ENCODE assay signal across 14 mouse cellular contexts in genomic region chr11:117940881-117941280, GRCm38 (mm10). TPM values are rescaled to one million over a fixed set of nuclear protein-coding genes. Genes with fewer than 3 reads are reported as not detected.
DNase-seq lines count a peak whose midpoint lies in the region; ATAC-seq lines count a peak whose summit lies in the region.
"Had no signal": no experiment of that assay in that cellular context is flagged by ENCODE, and none has a peak within 500 bp of the region (broad histone marks: within the 10 kb centered on the region; RNA-seq: fewer than 3 reads in every experiment).

No protein-coding gene starts in this region.

- peaks cover 48% of the 10 kb centered on the region for H3K27me3 ChIP-seq in midbrain, embryonic 12.5 days
- H3K27me3 ChIP-seq in midbrain, embryonic 11.5 days (ENCODE audit: control insufficient read depth, insufficient read depth, low read length): no peaks in the 10 kb centered on the region
- no peaks in the 10 kb centered on the region for H3K27me3 ChIP-seq in midbrain, embryonic 14.5 days (ENCODE audit: control insufficient read depth, insufficient read depth, low read length)
- H3K27me3 ChIP-seq: heart, embryonic 12.5 days had no signal

- no peak overlapping the region for H3K4me3 ChIP-seq in midbrain, embryonic 12.5 days
- H3K4me3 ChIP-seq in midbrain, embryonic 11.5 days (ENCODE audit: low read depth, low read length): no peak overlapping the region
- no peak overlapping the region for H3K4me3 ChIP-seq in midbrain, embryonic 14.5 days (replicated peaks; ENCODE audit: low read depth, low read length)
- H3K4me3 ChIP-seq: heart, embryonic 12.5 days; limb, embryonic 13.5 days had no signal

- no peak overlapping the region for H3K9ac ChIP-seq in midbrain, embryonic 12.5 days (replicated peaks)
- no peak overlapping the region for H3K9ac ChIP-seq in midbrain, embryonic 11.5 days (ENCODE audit: low read length)
- no peak overlapping the region for H3K9ac ChIP-seq in midbrain, embryonic 14.5 days (replicated peaks; ENCODE audit: low read length)
- H3K9ac ChIP-seq: heart, embryonic 12.5 days; limb, embryonic 13.5 days had no signal

- peaks cover 47% of the 10 kb centered on the region for H3K4me1 ChIP-seq in midbrain, embryonic 12.5 days
- peaks cover 34% of the 10 kb centered on the region for H3K4me1 ChIP-seq in midbrain, embryonic 11.5 days (ENCODE audit: control insufficient read depth, insufficient read depth, low read length)
- peaks cover 27% of the 10 kb centered on the region for H3K4me1 ChIP-seq in midbrain, embryonic 14.5 days (ENCODE audit: control insufficient read depth, insufficient read depth, low read length)

- DNase-seq in heart, adult 11 months: peak; percentile 92
- DNase-seq in heart, adult 9 months (ENCODE audit: low spot score in 2 of 2): no peak
- DNase-seq in midbrain, embryonic 11.5 days (ENCODE audit: low spot score, missing footprints): no peak
- DNase-seq in midbrain, embryonic 14.5 days: no peak
- DNase-seq in thymus, adult 18-20 months: no peak
- DNase-seq in spleen, postnatal 4 days (ENCODE audit: low spot score in 2 of 2): no peak
- DNase-seq in ovary, postnatal 14 days (ENCODE audit: low spot score): no peak
- DNase-seq: adrenal gland, postnatal 10 days; right cerebral cortex, postnatal 4 days had no signal

- 93% methylated on average over 6 of the region's 6 CpGs for WGBS in midbrain, embryonic 12.5 days
- WGBS in midbrain, embryonic 11.5 days: 94% methylated on average over 6 of the region's 6 CpGs
- WGBS in midbrain, embryonic 14.5 days: 87% methylated on average over 6 of the region's 6 CpGs

- H3K9me3 ChIP-seq in midbrain, embryonic 12.5 days: no peaks in the 10 kb centered on the region
- no peaks in the 10 kb centered on the region for H3K9me3 ChIP-seq in midbrain, embryonic 11.5 days (ENCODE audit: control insufficient read depth, low read length)
- H3K9me3 ChIP-seq in midbrain, embryonic 14.5 days (ENCODE audit: control insufficient read depth, low read length): no peaks in the 10 kb centered on the region
- H3K9me3 ChIP-seq: heart, embryonic 12.5 days; limb, embryonic 13.5 days had no signal

- ATAC-seq in midbrain, embryonic 12.5 days (ENCODE audit: low FRiP score, low read depth): no peak
- ATAC-seq in midbrain, embryonic 11.5 days (ENCODE audit: low FRiP score): no peak
- ATAC-seq in midbrain, embryonic 14.5 days (ENCODE audit: low FRiP score, low TSS enrichment): no peak
- ATAC-seq: inflammation-experienced regulatory T-cells, adult 6 months; lung, postnatal 0 days had no signal

- peak overlapping the region; percentile 83 for H3K27ac ChIP-seq in midbrain, embryonic 12.5 days (replicated peaks)
- no peak overlapping the region for H3K27ac ChIP-seq in midbrain, embryonic 11.5 days (ENCODE audit: low read depth, low read length)
- 0 out of 2 replicates have a peak overlapping the region, but pooled peaks have one; percentile 46 for H3K27ac ChIP-seq in midbrain, embryonic 14.5 days (replicated peaks; ENCODE audit: low read depth, low read length)

- H3K36me3 ChIP-seq in midbrain, embryonic 12.5 days: no peaks in the 10 kb centered on the region
- no peaks in the 10 kb centered on the region for H3K36me3 ChIP-seq in midbrain, embryonic 11.5 days (ENCODE audit: control insufficient read depth, insufficient read depth, low read length)
- no peaks in the 10 kb centered on the region for H3K36me3 ChIP-seq in midbrain, embryonic 14.5 days (ENCODE audit: control insufficient read depth, insufficient read depth, low read length)
- H3K36me3 ChIP-seq: heart, embryonic 12.5 days; limb, embryonic 13.5 days had no signal

- no peak overlapping the region for H3K4me2 ChIP-seq in midbrain, embryonic 12.5 days (replicated peaks)
- H3K4me2 ChIP-seq in midbrain, embryonic 11.5 days: no peak overlapping the region
- H3K4me2 ChIP-seq in midbrain, embryonic 14.5 days (ENCODE audit: low read length): no peak overlapping the region

RNA-seq across cellular contexts. Expression of gene Socs3, which starts 29.0 kb away (rescaled TPM):
- 10.7 and 13.2 TPM in 2 replicates for polyA plus RNA-seq in midbrain, embryonic 12.5 days (2016; fragmentation: Nextera tagmentation; extraction: Ambion mirVana)
- 5.5 and 5.9 TPM in 2 replicates for polyA plus RNA-seq in midbrain, embryonic 11.5 days (2014; fragmentation: Nextera tagmentation; extraction: Ambion mirVana)
- 4.3 and 7.2 TPM in 2 replicates for polyA plus RNA-seq in midbrain, embryonic 14.5 days (2014; fragmentation: Nextera tagmentation; extraction: Ambion mirVana)

RNA-seq across cellular contexts. Expression of gene Pgs1, which starts 45.2 kb away (rescaled TPM):
- 47.5 and 48.9 TPM in 2 replicates for polyA plus RNA-seq in midbrain, embryonic 12.5 days (2016; fragmentation: Nextera tagmentation; extraction: Ambion mirVana)
- polyA plus RNA-seq in midbrain, embryonic 11.5 days (2014; fragmentation: Nextera tagmentation; extraction: Ambion mirVana): 40.2 and 42.7 TPM in 2 replicates
- polyA plus RNA-seq in midbrain, embryonic 14.5 days (2014; fragmentation: Nextera tagmentation; extraction: Ambion mirVana): 47.9 and 51.4 TPM in 2 replicates
